Mouse (Mus musculus): ENCODE measurements around the gene Ssty1. TPM values are rescaled to one million over a fixed set of nuclear protein-coding genes. Genes with fewer than 3 reads are reported as not detected.
"Not testable (repeated sequence)": the region's sequence is repeated elsewhere in the genome, so short reads cannot be mapped to it uniquely, and the experiment has no call there.

Ssty1 gene
- polyA plus RNA-seq (2015; fragmentation: Nextera tagmentation; extraction: Ambion mirVana), result not detected in 2 replicates

- not testable (repeated sequence) for H3K4me3 ChIP-seq (replicated peaks); H3K36me3 ChIP-seq; H3K9me3 ChIP-seq; H3K4me2 ChIP-seq (replicated peaks); H3K4me1 ChIP-seq (replicated peaks); H3K27me3 ChIP-seq; H3K27ac ChIP-seq; ATAC-seq; H3K9ac ChIP-seq (replicated peaks)
Measured at GRCm38 (mm10) chrY:18088816-18089215, at the start of gene Ssty1. TSS of gene Ssty1 (plus strand) at chrY:18089116.

GRCm38 (mm10) chrY:18061712-18062111 is 27.2 kb upstream of the Ssty1 start, which contains the start of gene Gm21764:
TSS of gene Gm21764 (minus strand) at chrY:18061812.
- WGBS, result no CpG with 5 or more reads among the region's 3 CpGs
- H3K4me2 ChIP-seq (replicated peaks); H3K4me3 ChIP-seq (replicated peaks); H3K9me3 ChIP-seq; H3K27ac ChIP-seq; H3K9ac ChIP-seq (replicated peaks); H3K27me3 ChIP-seq; H3K36me3 ChIP-seq; H3K4me1 ChIP-seq (replicated peaks); ATAC-seq: not testable (repeated sequence)

Other genes starting within 250 kb of the Ssty1 start
- not detected in 2 replicates for gene Gm21904, start 242.8 kb upstream of the Ssty1 start, polyA plus RNA-seq (2015; fragmentation: Nextera tagmentation; extraction: Ambion mirVana)
- gene Gm20772, start 214.4 kb upstream of the Ssty1 start, polyA plus RNA-seq (2015; fragmentation: Nextera tagmentation; extraction: Ambion mirVana), result not detected in 2 replicates
- gene Gm20831, start 214.4 kb upstream of the Ssty1 start, polyA plus RNA-seq (2015; fragmentation: Nextera tagmentation; extraction: Ambion mirVana), result not detected in 2 replicates
- gene Srsy, start 151.8 kb upstream of the Ssty1 start, polyA plus RNA-seq (2015; fragmentation: Nextera tagmentation; extraction: Ambion mirVana), result not detected in 2 replicates
- not detected in 2 replicates for gene Gm21764, start 27.3 kb upstream of the Ssty1 start, polyA plus RNA-seq (2015; fragmentation: Nextera tagmentation; extraction: Ambion mirVana)